Mouse (Mus musculus): ENCODE measurements around the gene Dram1.

The Dram1 gene

DNA sequence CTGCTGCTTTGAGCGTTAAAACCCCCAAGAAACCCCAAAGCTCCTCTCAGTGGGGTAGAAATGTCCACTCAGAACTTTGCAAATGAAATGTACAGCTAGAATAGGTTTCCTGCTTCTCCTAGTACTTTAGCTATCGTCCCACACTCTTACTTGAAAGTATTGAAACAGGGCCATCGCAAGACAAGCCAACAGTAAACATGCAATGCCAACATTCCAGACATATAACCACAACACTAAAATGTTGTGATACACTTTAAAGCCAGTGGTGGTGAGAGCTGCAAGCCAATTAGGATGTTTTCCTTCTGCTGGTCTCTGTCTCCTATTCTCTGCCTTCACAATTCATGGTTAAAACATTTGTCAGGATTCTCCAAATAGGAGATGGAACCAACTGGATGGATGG is 97.2 kb downstream of the Dram1 start:
- no peak for DNase-seq

DNA sequence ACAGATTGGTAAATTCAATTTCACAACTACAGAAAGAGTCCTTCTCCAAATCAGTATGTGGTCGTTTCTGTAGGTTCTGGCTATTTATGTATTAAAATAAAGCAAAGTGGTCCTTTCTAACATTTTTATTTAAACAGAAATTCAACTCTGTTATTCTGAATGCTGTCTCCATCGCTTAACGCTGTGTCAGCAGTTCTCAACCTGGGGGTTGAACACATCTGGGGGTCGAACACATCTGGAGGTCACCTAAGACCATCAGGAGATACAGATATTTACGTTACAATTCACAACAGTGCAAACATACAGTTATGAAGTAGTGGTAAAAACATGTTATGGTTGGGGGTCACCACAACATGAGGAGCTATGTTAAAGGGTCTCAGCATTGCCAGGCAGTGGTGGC is 104.8 kb downstream of the Dram1 start:
- DNase-seq, result no peak
